Mouse (Mus musculus) ovary, postnatal 36 days (tissue): ENCODE measurements at regions not wholly inside any gene's neighbourhood (a gene's known extent, or its start where the extent isn't known, plus 50 kb on each side); places are given as distances from the start of the nearest gene placed in this dataset.

Source experiments
- DNase-seq: peaks from one replicate; pipeline ENCODE4 v3.0.0; 2022; ENCODE audit warnings: low spot score, mixed read lengths

DNA sequence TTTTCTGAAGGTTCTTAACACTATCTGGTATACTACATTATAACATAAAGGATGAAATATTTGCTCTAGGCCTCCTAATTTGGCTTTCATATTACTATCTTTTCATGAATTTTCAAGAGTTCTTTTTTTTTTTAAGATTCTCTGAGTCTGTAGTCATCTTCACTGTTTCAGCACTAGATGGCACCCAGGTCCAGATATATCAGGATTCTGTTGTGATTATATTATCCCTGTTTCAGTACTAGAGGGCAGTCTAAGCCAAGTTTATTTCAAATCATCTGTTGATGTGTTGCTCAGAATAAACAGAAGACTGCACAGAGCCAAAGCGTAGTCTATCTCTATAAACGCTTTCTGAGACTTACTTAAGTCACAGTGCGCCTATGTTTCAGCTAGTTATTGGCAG is 1760.2 kb upstream of the Acvr2a start:
- no peak for DNase-seq

DNA sequence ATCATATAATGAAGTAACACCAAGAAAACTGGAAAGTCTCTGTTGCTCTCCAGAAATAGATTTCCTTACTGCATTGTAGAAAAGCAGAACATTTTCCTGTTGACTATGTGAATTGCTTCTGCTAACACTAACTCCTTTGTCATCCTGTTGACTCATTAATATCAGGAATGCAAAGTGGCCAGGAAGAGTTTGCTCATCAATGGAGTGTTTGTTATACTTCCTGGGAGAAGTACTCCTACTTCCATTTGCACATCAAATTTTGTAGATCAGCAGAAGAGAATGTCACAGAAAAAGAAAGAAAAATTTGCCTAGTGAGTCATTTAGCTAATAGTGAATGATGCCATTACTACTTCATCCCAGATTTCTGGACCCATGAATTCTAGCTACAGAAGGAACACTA is 1739.7 kb upstream of the Acvr2a start:
- no peak for DNase-seq

DNA sequence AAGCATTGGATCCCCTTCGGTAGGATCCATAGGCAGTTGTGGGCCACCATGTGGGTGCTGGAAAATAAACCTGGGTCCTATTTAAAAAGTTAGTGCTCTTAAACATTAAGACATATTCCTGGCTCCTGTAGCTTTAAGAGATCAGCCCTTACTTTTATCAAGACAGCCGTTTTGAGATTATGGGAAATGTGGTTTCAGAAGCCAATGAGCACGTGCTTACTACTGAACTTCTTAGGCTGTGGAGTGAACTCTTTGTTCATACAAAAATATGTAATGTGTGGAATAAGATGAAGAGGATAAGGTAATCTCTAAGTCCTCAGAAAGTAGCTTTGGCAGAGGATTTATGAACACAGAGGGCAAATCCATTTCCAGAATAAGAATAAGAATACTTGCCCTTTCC is 1738.7 kb upstream of the Acvr2a start:
- no peak for DNase-seq

DNA sequence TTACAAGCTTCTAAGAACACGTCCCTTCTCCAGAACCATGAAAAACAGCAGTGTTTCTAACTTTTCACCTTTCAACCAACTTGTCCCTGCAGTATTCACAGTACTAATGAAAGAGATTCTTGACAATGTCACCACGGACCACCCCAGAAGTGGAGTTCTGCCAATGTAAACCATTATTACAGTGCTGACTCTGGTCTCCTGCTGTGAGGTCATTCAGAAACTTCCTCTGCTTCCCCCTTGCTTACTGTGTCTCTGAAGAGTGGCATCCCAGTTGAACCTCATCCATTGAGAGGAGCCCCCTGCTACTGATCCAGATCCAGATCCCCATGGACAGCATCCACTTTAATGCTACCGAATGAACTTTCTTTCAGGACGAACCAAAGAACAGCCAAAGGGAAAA is 1725.3 kb upstream of the Acvr2a start:
- DNase-seq = no peak

DNA sequence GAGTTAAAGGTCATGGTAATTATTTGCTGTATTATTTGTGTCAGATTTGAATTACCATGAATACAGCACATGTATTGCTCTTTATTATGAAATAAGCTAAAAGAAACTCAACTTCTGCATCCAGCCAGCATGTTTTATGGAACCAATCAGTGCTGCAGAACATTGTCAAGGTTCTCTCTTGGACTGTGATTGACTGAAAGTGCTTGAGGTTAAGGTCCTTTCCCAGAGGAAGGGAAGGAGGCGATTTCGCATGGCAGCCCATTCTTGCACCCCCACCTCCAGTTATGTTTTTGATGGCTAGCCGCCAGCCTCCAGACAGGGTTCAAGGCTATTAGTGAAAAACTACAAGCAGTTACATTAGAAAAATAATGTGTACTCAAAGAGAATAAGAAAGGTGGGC is 1717.9 kb upstream of the Acvr2a start:
- DNase-seq = peak; percentile 11

DNA sequence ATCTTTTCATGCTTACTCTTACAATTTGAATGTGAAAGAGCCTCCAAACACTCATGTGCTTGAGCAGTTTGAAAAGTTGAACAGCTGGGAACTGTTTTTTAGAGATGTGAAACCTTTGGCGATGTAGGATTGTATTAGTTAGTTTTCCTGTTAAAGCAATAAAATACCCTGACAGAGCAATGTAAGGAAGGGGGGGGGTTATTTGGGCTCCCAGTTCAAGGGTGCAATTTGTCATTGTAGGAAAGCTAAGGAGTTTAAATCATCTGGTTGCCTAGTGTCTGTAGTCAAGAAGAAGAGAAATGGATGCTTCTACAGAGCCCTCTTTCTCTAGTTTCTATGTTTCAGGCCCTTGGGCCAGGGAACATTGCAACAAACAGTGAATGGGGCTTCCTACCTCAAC is 1674.5 kb upstream of the Acvr2a start:
- no peak for DNase-seq

DNA sequence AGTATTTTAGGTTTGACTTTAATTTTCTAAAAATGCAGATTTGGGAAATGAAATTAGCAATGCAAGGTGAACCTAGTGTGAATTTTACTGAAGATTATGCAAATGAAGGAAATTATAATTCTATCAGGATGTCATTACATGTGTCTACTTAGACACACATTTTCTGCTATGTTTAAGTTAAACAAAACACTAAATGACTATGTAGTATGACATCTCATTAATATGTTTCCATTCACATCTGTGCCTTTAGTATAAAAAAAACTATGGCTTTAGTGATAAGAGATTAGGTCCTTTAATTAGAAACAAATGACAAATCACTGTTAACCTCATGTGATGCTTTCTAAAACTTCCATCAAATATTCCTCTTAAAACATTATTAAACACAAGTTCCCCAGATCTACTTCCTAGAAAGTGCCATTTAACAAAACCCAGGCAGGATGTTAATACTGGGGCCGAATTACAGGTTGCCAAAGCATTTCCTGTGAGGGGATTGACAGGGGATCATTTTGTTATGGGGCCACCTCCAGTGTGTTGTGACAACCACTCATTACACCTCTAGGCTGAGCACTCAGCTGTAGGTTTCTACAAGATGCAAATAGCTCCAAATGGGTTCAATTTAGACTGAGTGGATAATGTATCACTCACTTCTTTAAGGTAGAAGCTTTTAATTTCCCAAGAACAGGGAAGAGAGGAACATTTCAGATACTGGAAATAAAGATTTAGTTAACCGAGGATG is 1629.7 kb upstream of the Acvr2a start:
- DNase-seq = no peak
